ENCODE assay signal across 9 mouse cellular contexts in genomic region chr13:93989736-93990611, GRCm38 (mm10).
DNase-seq lines count a peak whose midpoint lies in the region; ATAC-seq and TF ChIP-seq lines count a peak whose summit lies in the region.
"Had no signal": no experiment of that assay in that cellular context is flagged by ENCODE, and none has a peak within 500 bp of the region (broad histone marks: within the 10 kb centered on the region; RNA-seq: fewer than 3 reads in every experiment).

No protein-coding gene starts in this region.

- H3K9me3 ChIP-seq in lung, embryonic 14.5 days (ENCODE audit: low read depth, low read length) = no peaks in the 10 kb centered on the region; the same call in 1 of the 2 replicates
- H3K9me3 ChIP-seq in lung, postnatal 0 days (ENCODE audit: low read length) = no peaks in the 10 kb centered on the region
- H3K9me3 ChIP-seq: limb, embryonic 15.5 days had no signal

- peak overlapping the region; percentile 26; the same call in 1 of the 2 replicates for H3K27ac ChIP-seq in lung, embryonic 14.5 days (ENCODE audit: low read depth)
- no peak overlapping the region for H3K27ac ChIP-seq in lung, postnatal 0 days (ENCODE audit: low read length)
- H3K27ac ChIP-seq: limb, embryonic 15.5 days had no signal

- WGBS in lung, embryonic 14.5 days = 75% methylated on average over 11 of the region's 11 CpGs
- 60% methylated on average over 11 of the region's 11 CpGs for WGBS in lung, postnatal 0 days

- no peak overlapping the region for H3K9ac ChIP-seq in lung, embryonic 14.5 days
- H3K9ac ChIP-seq in lung, postnatal 0 days (replicated peaks; ENCODE audit: low read depth) = no peak overlapping the region
- H3K9ac ChIP-seq: limb, embryonic 15.5 days had no signal

- no peak overlapping the region for H3K4me3 ChIP-seq in lung, embryonic 14.5 days (ENCODE audit: low read depth, low read length)
- no peak overlapping the region for H3K4me3 ChIP-seq in lung, postnatal 0 days (ENCODE audit: low read depth, low read length)
- H3K4me3 ChIP-seq: limb, embryonic 15.5 days had no signal

- TF ChIP-seq CTCF in lung, embryonic 14.5 days (IDR thresholded peaks at IDR 0.05; ENCODE audit: low read depth) = no peak
- no peak for TF ChIP-seq CTCF in lung, postnatal 0 days (IDR thresholded peaks at IDR 0.05)

- TF ChIP-seq EP300 in lung, postnatal 0 days (IDR thresholded peaks at IDR 0.05) = no peak

- H3K27me3 ChIP-seq in lung, embryonic 14.5 days (ENCODE audit: insufficient read depth, low read length) = no peaks in the 10 kb centered on the region
- H3K27me3 ChIP-seq in lung, postnatal 0 days (replicated peaks; ENCODE audit: insufficient read depth, low read length) = no peaks in the 10 kb centered on the region
- H3K27me3 ChIP-seq: limb, embryonic 15.5 days had no signal

- DNase-seq in lung, embryonic 14.5 days = no peak
- DNase-seq in lung, postnatal 0 days (ENCODE audit: low spot score) = no peak
- peak; percentile 36 to 57 for DNase-seq in heart, adult 9 months (ENCODE audit: low spot score in 2 of 2)
- peak; percentile 52 to 73 for DNase-seq in kidney, postnatal 25 days
- peak; percentile 25 to 28 for DNase-seq in thymus, postnatal 10 days (ENCODE audit: low spot score in 2 of 2)
- no peak for DNase-seq in embryo, embryonic 9.5 days (ENCODE audit: extremely low spot score)
- no peak for DNase-seq in embryo, embryonic 10 days (ENCODE audit: low spot score)

- peaks cover 5% of the 10 kb centered on the region; the same call in 1 of the 2 replicates for H3K4me1 ChIP-seq in lung, embryonic 14.5 days (ENCODE audit: insufficient read depth)
- H3K4me1 ChIP-seq in lung, postnatal 0 days (ENCODE audit: insufficient read depth, low read depth, low read length) = no peaks in the 10 kb centered on the region; the same call in 1 of the 2 replicates

- no peaks in the 10 kb centered on the region for H3K36me3 ChIP-seq in lung, embryonic 14.5 days (ENCODE audit: insufficient read depth)
- H3K36me3 ChIP-seq in lung, postnatal 0 days (ENCODE audit: insufficient read depth, low read length) = no peaks in the 10 kb centered on the region
- H3K36me3 ChIP-seq: limb, embryonic 15.5 days had no signal

- no peak for ATAC-seq in lung, embryonic 14.5 days (ENCODE audit: insufficient read depth)
- no peak for ATAC-seq in lung, postnatal 0 days
- ATAC-seq in cerebellum, adult (ENCODE audit: insufficient number of reproducible peaks, low FRiP score, low TSS enrichment) = no peak

- no peak overlapping the region for H3K4me2 ChIP-seq in lung, embryonic 14.5 days
- no peak overlapping the region for H3K4me2 ChIP-seq in lung, postnatal 0 days (replicated peaks; ENCODE audit: low read depth, low read length)
- H3K4me2 ChIP-seq: limb, embryonic 15.5 days had no signal

Comparison
In these comparisons a context has a peak if more than half of its experiments do, and no peak if none do; other contexts are left out.
1. DNase-seq: peak in heart, adult 9 months (2 of 2), kidney, postnatal 25 days (2 of 2) and thymus, postnatal 10 days (2 of 2); none in lung, embryonic 14.5 days (single experiment), lung, postnatal 0 days (single experiment), embryo, embryonic 9.5 days (single experiment) and embryo, embryonic 10 days (single experiment).